Mouse (Mus musculus): ENCODE data around the gene Casz1.

GRCm38 (mm10) chr4:148941321-148941720, 137.1 kb downstream of the Casz1 start:
- TF ChIP-seq POLR2A (IDR thresholded peaks at IDR 0.05; ENCODE audit: insufficient read depth, low read depth, low read length) = no peak
- no peak for TF ChIP-seq CTCF (IDR thresholded peaks at IDR 0.05)
- TF ChIP-seq EP300 (IDR thresholded peaks at IDR 0.05; ENCODE audit: insufficient read depth, low read depth, low read length) = no peak

Measured in heart, adult 2 months (tissue).